ENCODE assay signal across 8 mouse cellular contexts in the genomic region with DNA sequence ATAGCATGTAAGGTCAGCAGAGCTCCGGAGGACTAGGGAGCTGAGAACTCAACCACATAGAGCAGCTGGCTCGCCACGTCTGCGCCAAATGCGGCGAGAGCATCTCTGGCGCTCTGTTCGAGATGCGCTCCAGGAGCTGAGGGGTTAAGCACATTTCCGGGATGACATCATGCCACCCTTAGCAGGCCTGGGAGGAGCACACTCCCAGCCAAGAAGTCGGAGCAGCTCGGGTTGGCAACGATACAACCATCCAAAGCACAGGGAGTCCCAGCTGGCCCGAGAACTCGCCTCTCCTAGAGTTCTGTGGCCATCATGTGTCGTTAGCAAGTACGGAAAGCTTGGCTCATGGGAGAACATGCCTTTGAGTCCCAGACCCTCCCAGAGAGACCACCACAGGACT. TPM values are rescaled to one million over a fixed set of nuclear protein-coding genes. Genes with fewer than 3 reads are reported as not detected.
DNase-seq lines count a peak whose midpoint lies in the region; ATAC-seq and TF ChIP-seq lines count a peak whose summit lies in the region.
"Had no signal": no experiment of that assay in that cellular context is flagged by ENCODE, and none has a peak within 500 bp of the region (broad histone marks: within the 10 kb centered on the region; RNA-seq: fewer than 3 reads in every experiment).

No protein-coding gene starts in this region.

- no peaks in the 10 kb centered on the region for H3K27me3 ChIP-seq in limb, embryonic 13.5 days
- H3K27me3 ChIP-seq in limb, embryonic 10.5 days (ENCODE audit: low read depth, poor library complexity, severe bottlenecking), result peaks cover 22% of the 10 kb centered on the region
- no peaks in the 10 kb centered on the region for H3K27me3 ChIP-seq in stomach, embryonic 15.5 days (replicated peaks)

- no peak overlapping the region for H3K9ac ChIP-seq in limb, embryonic 13.5 days
- H3K9ac ChIP-seq in stomach, embryonic 15.5 days, result no peak overlapping the region

- H3K9me3 ChIP-seq in limb, embryonic 13.5 days, result no peaks in the 10 kb centered on the region
- no peaks in the 10 kb centered on the region for H3K9me3 ChIP-seq in limb, embryonic 10.5 days (replicated peaks)
- H3K9me3 ChIP-seq in stomach, embryonic 15.5 days, result no peaks in the 10 kb centered on the region

- H3K27ac ChIP-seq in limb, embryonic 13.5 days, result 0 out of 2 replicates have a peak overlapping the region, but pooled peaks have one; percentile 33
- no peak overlapping the region for H3K27ac ChIP-seq in limb, embryonic 10.5 days
- H3K27ac ChIP-seq in gastrocnemius, adult 2 months, result peak overlapping the region; percentile 82
- H3K27ac ChIP-seq in stomach, embryonic 15.5 days, result 0 out of 2 replicates have a peak overlapping the region, but pooled peaks have one; percentile 51

- intact Hi-C loops in gastrocnemius, adult 2 months (cut with DNase I), result no loop called here
- intact Hi-C loops in heart, postnatal 14 days (cut with DNase I), result loop anchor here (5.0 kb wide), 1 partner anchor 193 kb away; the partner anchor contains the start of gene Sncg
- intact Hi-C loops in left cerebral cortex, postnatal 36 days (cut with DNase I), result loop anchor here (5.0 kb wide), 2 partner anchors 103 to 193 kb away; partner anchors contain the start of gene Sncg

- no peak overlapping the region for H3K4me2 ChIP-seq in limb, embryonic 13.5 days (replicated peaks)
- H3K4me2 ChIP-seq in stomach, embryonic 15.5 days, result no peak overlapping the region

- H3K4me1 ChIP-seq in limb, embryonic 13.5 days, result peaks cover 77% of the 10 kb centered on the region
- H3K4me1 ChIP-seq in limb, embryonic 10.5 days, result peaks cover 52% of the 10 kb centered on the region
- H3K4me1 ChIP-seq in stomach, embryonic 15.5 days, result peaks cover 11% of the 10 kb centered on the region; the same call in 1 of the 2 replicates

- no peak for ATAC-seq in limb, embryonic 13.5 days (ENCODE audit: low FRiP score, low read depth)
- peak; percentile 37; the same call in 1 of the 2 replicates for ATAC-seq in stomach, embryonic 15.5 days (ENCODE audit: insufficient read depth, low FRiP score, low read depth)
- ATAC-seq in activated CD4-positive, CD25-positive, alpha-beta regulatory T cell, adult 4 months, result no peak

- no peaks in the 10 kb centered on the region for H3K36me3 ChIP-seq in limb, embryonic 13.5 days
- H3K36me3 ChIP-seq in limb, embryonic 10.5 days, result no peaks in the 10 kb centered on the region
- no peaks in the 10 kb centered on the region for H3K36me3 ChIP-seq in stomach, embryonic 15.5 days

- no peak for DNase-seq in limb, embryonic 10.5 days (ENCODE audit: low spot score)
- peak; percentile 81 for DNase-seq in gastrocnemius, adult 2 months
- peak; percentile 68 to 78 for DNase-seq in heart, postnatal 14 days
- DNase-seq in left cerebral cortex, postnatal 36 days (ENCODE audit: low spot score in 2 of 2), result no peak

- H3K4me3 ChIP-seq in limb, embryonic 13.5 days, result no peak overlapping the region
- no peak overlapping the region for H3K4me3 ChIP-seq in limb, embryonic 10.5 days
- H3K4me3 ChIP-seq in gastrocnemius, adult 2 months, result peak overlapping the region; percentile 33
- no peak overlapping the region for H3K4me3 ChIP-seq in stomach, embryonic 15.5 days (replicated peaks)

- WGBS in limb, embryonic 13.5 days, result 62% methylated on average over 17 of the region's 17 CpGs
- 79% methylated on average over 17 of the region's 17 CpGs for WGBS in limb, embryonic 10.5 days
- WGBS in stomach, embryonic 15.5 days, result 56% methylated on average over 17 of the region's 17 CpGs

- no peak for TF ChIP-seq CTCF in gastrocnemius, adult 2 months (IDR thresholded peaks at IDR 0.05)

RNA-seq across cellular contexts. Expression of gene Ldb3, which starts 22.8 kb away (rescaled TPM):
- polyA plus RNA-seq in limb, embryonic 13.5 days (2015; fragmentation: Nextera tagmentation; extraction: Ambion mirVana), result 8.8 and 9.8 TPM in 2 replicates
- 0.11 and 0.48 TPM in 2 replicates for polyA plus RNA-seq in limb, embryonic 10.5 days (2016; fragmentation: Nextera tagmentation; extraction: Ambion mirVana)
- 1,000 to 10,000 TPM; 1,886 to 2,548 TPM for total RNA-seq in gastrocnemius, adult 2 months (2021)
- 100 to 1,000 TPM; 877 to 926 TPM for total RNA-seq in heart, postnatal 14 days (2021)
- 2.5 and 4.1 TPM in 2 replicates for polyA plus RNA-seq in stomach, embryonic 15.5 days (2015; fragmentation: Nextera tagmentation; extraction: Ambion mirVana)
- not detected for polyA plus RNA-seq in activated CD4-positive, CD25-positive, alpha-beta regulatory T cell, adult 4 months (2017; shearing (Covaris generic))
- 1 to 10 TPM; 2.8 to 3.3 TPM for total RNA-seq in left cerebral cortex, postnatal 36 days (2021)

RNA-seq across cellular contexts. Expression of gene Opn4, which starts 34.2 kb away (rescaled TPM):
- polyA plus RNA-seq in limb, embryonic 13.5 days (2015; fragmentation: Nextera tagmentation; extraction: Ambion mirVana), result 0.42 TPM in 1 of 2 replicates, not detected in the other
- polyA plus RNA-seq in limb, embryonic 10.5 days (2016; fragmentation: Nextera tagmentation; extraction: Ambion mirVana), result not detected in 2 replicates
- not detected for total RNA-seq in gastrocnemius, adult 2 months (2021)
- 1 to 10 TPM; 2.2 to 2.3 TPM for total RNA-seq in heart, postnatal 14 days (2021)
- not detected in 2 replicates for polyA plus RNA-seq in stomach, embryonic 15.5 days (2015; fragmentation: Nextera tagmentation; extraction: Ambion mirVana)
- polyA plus RNA-seq in activated CD4-positive, CD25-positive, alpha-beta regulatory T cell, adult 4 months (2017; shearing (Covaris generic)), result not detected
- not detected for total RNA-seq in left cerebral cortex, postnatal 36 days (2021)
- total RNA-seq: left cerebral cortex, postnatal 25 days had no signal

RNA-seq across cellular contexts. Expression of gene 9230112D13Rik, which starts 43.1 kb away (rescaled TPM):
- not detected in 2 replicates for polyA plus RNA-seq in limb, embryonic 13.5 days (2015; fragmentation: Nextera tagmentation; extraction: Ambion mirVana)
- not detected in 2 replicates for polyA plus RNA-seq in limb, embryonic 10.5 days (2016; fragmentation: Nextera tagmentation; extraction: Ambion mirVana)
- total RNA-seq in gastrocnemius, adult 2 months (2021), result not detected
- not detected for total RNA-seq in heart, postnatal 14 days (2021)
- polyA plus RNA-seq in stomach, embryonic 15.5 days (2015; fragmentation: Nextera tagmentation; extraction: Ambion mirVana), result not detected in 2 replicates
- not detected for polyA plus RNA-seq in activated CD4-positive, CD25-positive, alpha-beta regulatory T cell, adult 4 months (2017; shearing (Covaris generic))
- total RNA-seq in left cerebral cortex, postnatal 36 days (2021), result not detected
- total RNA-seq: left cerebral cortex, postnatal 25 days had no signal

Comparison
In these comparisons a context has a peak if more than half of its experiments do, and no peak if none do; other contexts are left out.
1. DNase-seq: peak in gastrocnemius, adult 2 months (single experiment) and heart, postnatal 14 days (2 of 2); none in limb, embryonic 10.5 days (single experiment) and left cerebral cortex, postnatal 36 days (0 of 2).